Mouse (Mus musculus): Measurements from ENCODE around the gene Zfp629.
"Not testable (repeated sequence)": the region's sequence is repeated elsewhere in the genome, so short reads cannot be mapped to it uniquely, and the experiment has no call there.

Gene Zfp629

GRCm38 (mm10) chr7:127614891-127615843, at the start of gene Zfp629:
Zfp629 (minus strand) TSS chr7:127615797.
- in situ Hi-C loops (cut with MboI, MseI): loop anchor here in 1 of 2 experiments (5.0 kb wide), 1 partner anchor 37 kb away; no protein-coding TSS in a partner anchor

GRCm38 (mm10) chr7:127662926-127663325, 47.3 kb upstream of the Zfp629 start:
- in situ Hi-C loops (cut with MboI, MseI): no loop called here

- in situ Hi-C loops (cut with MboI, MseI): no loop called here
These were observed 46.2 kb upstream of the Zfp629 start for GRCm38 (mm10) chr7:127661833-127662232.

- in situ Hi-C loops (cut with MboI, MseI): no loop called here
These were observed 45.3 kb upstream of the Zfp629 start for GRCm38 (mm10) chr7:127660882-127661281.

GRCm38 (mm10) chr7:127656946-127657345, 41.3 kb upstream of the Zfp629 start:
- in situ Hi-C loops (cut with MboI, MseI): no loop called here

- in situ Hi-C loops (cut with MboI, MseI): loop anchor here in 1 of 2 experiments (5.0 kb wide), 1 partner anchor 42 kb away; no protein-coding TSS in a partner anchor
These were observed 38.7 kb upstream of the Zfp629 start for GRCm38 (mm10) chr7:127654318-127654717.

GRCm38 (mm10) chr7:127652050-127652449, 36.5 kb upstream of the Zfp629 start:
- in situ Hi-C loops (cut with MboI, MseI): loop anchor here in 1 of 2 experiments (5.0 kb wide), 1 partner anchor 40 kb away; no protein-coding TSS in a partner anchor

- in situ Hi-C loops (cut with MboI, MseI): loop anchor here in 1 of 2 experiments (5.0 kb wide), 1 partner anchor 39 kb away; no protein-coding TSS in a partner anchor
These were observed 36.0 kb upstream of the Zfp629 start for GRCm38 (mm10) chr7:127651624-127652023.

GRCm38 (mm10) chr7:127649206-127649605, 33.6 kb upstream of the Zfp629 start:
- in situ Hi-C loops (cut with MboI, MseI): no loop called here

- in situ Hi-C loops (cut with MboI, MseI): no loop called here
These were observed 33.1 kb upstream of the Zfp629 start for GRCm38 (mm10) chr7:127648516-127649201.

- in situ Hi-C loops (cut with MboI, MseI): not testable (repeated sequence)
These were observed 32.0 kb upstream of the Zfp629 start for GRCm38 (mm10) chr7:127647576-127647975.

- in situ Hi-C loops (cut with MboI, MseI): no loop called here
These were observed 30.8 kb upstream of the Zfp629 start for GRCm38 (mm10) chr7:127646363-127646762.

- in situ Hi-C loops (cut with MboI, MseI): no loop called here
These were observed 26.7 kb upstream of the Zfp629 start for GRCm38 (mm10) chr7:127642254-127642653.

GRCm38 (mm10) chr7:127641260-127641659, 25.7 kb upstream of the Zfp629 start:
- in situ Hi-C loops (cut with MboI, MseI): no loop called here

- in situ Hi-C loops (cut with MboI, MseI): no loop called here
These were observed 21.4 kb upstream of the Zfp629 start for GRCm38 (mm10) chr7:127636963-127637362.

GRCm38 (mm10) chr7:127631416-127631815, 15.8 kb upstream of the Zfp629 start:
- in situ Hi-C loops (cut with MboI, MseI): no loop called here

- in situ Hi-C loops (cut with MboI, MseI): no loop called here
These were observed 13.0 kb upstream of the Zfp629 start for GRCm38 (mm10) chr7:127628646-127629045.

GRCm38 (mm10) chr7:127626471-127626870, 10.9 kb upstream of the Zfp629 start:
- in situ Hi-C loops (cut with MboI, MseI): no loop called here

- in situ Hi-C loops (cut with MboI, MseI): no loop called here
These were observed 10.4 kb upstream of the Zfp629 start for GRCm38 (mm10) chr7:127626039-127626438.

GRCm38 (mm10) chr7:127618402-127618801, 2.8 kb upstream of the Zfp629 start:
- in situ Hi-C loops (cut with MboI, MseI): not testable (repeated sequence)

GRCm38 (mm10) chr7:127617962-127618361, 2.4 kb upstream of the Zfp629 start:
- in situ Hi-C loops (cut with MboI, MseI): no loop called here

- in situ Hi-C loops (cut with MboI, MseI): no loop called here
These were observed 1.3 kb upstream of the Zfp629 start for GRCm38 (mm10) chr7:127616881-127617280.
